Mouse (Mus musculus) lung, postnatal 0 days (tissue): ENCODE results near the gene Dag1. TPM values are rescaled to one million over a fixed set of nuclear protein-coding genes. Genes with fewer than 3 reads are reported as not detected.

ENCODE experiments used
- ATAC-seq: fragments of 200-750 bp; cut with Nextera tagmentation; 2 replicates; pipeline ENCODE4 v1.8.0; 2017; ENCODE audit warnings: moderate library complexity
- DNase-seq: peaks from one replicate; pipeline ENCODE4 v3.0.0-alpha.2; 2016; ENCODE audit warnings: low spot score
- H3K27ac ChIP-seq: fragments of 300-500 bp; sonication (generic); 2 replicates; pipeline ENCODE4 v1.5.1; 2014; ENCODE audit warnings: antibody characterized with exemption, mild to moderate bottlenecking, low read length, mixed read lengths
- H3K27me3 ChIP-seq: fragments of 300-500 bp; sonication (generic); replicated peaks from 2 replicates; pipeline ENCODE4 v1.6.1; 2014; ENCODE audit warnings: low read length, mixed read lengths; ENCODE audit not compliant: insufficient read depth
- H3K36me3 ChIP-seq: fragments of 300-500 bp; sonication (generic); 2 replicates; pipeline ENCODE4 v1.6.1; 2014; ENCODE audit warnings: low read length, mixed read lengths; ENCODE audit not compliant: insufficient read depth
- H3K4me1 ChIP-seq: fragments of 300-500 bp; sonication (generic); 2 replicates; pipeline ENCODE4 v1.6.1; 2014; ENCODE audit warnings: antibody characterized with exemption, low read depth, low read length, mixed read lengths; ENCODE audit not compliant: insufficient read depth
- H3K4me2 ChIP-seq: fragments of 300-500 bp; sonication (generic); replicated peaks from 2 replicates; pipeline ENCODE4 v1.6.1; 2014; ENCODE audit warnings: low read depth, mild to moderate bottlenecking, low read length, moderate library complexity, mixed read lengths
- H3K4me3 ChIP-seq: fragments of 300-500 bp; sonication (generic); 2 replicates; pipeline ENCODE4 v1.5.1; 2014; ENCODE audit warnings: low read depth, low read length
- H3K9ac ChIP-seq: fragments of 300-500 bp; sonication (generic); replicated peaks from 2 replicates; pipeline ENCODE4 v1.6.1; 2014; ENCODE audit warnings: low read depth, mild to moderate bottlenecking
- H3K9me3 ChIP-seq: fragments of 300-500 bp; sonication (generic); 2 replicates; pipeline ENCODE4 v1.6.1; 2016; ENCODE audit warnings: low read length, mixed read lengths
- CTCF ChIP-seq: IDR thresholded peaks from 2 replicates; pipeline ENCODE4 v1.5.1; 2016; ENCODE audit warnings: antibody characterized with exemption, mild to moderate bottlenecking
- EP300 ChIP-seq: IDR thresholded peaks from 2 replicates; pipeline ENCODE4 v1.6.1; 2016; ENCODE audit warnings: antibody characterized with exemption, mild to moderate bottlenecking, control low read depth
- WGBS: fragments of 180-500 bp; shearing (Covaris S2); extraction: QIAGEN DNeasy Blood & Tissue Kit; methylation state at CpG from one replicate; pipeline ENCODE4 v1.1.7; 2014; 5-methylcytosine and 5-hydroxymethylcytosine counted together
- polyA plus RNA-seq: library from polyadenylated mRNA; unstranded; fragments of >200 nt; fragmentation: Nextera tagmentation; extraction: Ambion mirVana; gene quantifications from 2 replicates; pipeline ENCODE4 v1.2.1, GENCODE M21; 2015

The Dag1 gene
- polyA plus RNA-seq, 1 experiment from 2014 or later, result 130 TPM

DNA sequence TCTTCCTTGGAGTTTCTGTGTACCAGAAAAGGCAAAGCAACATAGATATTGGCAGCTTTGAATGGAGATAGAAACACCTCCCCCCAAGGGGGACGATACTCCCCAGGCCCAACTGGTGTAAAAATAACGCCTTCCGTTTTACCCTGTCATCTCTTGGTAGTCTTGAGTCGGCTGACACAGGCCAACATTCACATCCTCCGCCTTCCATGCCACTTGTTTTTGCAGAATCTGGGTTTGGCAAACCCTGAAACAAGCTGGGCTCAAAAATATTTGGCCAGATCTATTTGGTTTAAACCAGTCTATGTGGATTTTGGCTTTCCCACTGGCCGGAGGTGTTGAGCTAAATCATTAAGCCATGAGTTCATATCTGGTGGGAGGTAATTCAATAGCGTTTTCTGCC lies 74.7 kb downstream of the Dag1 start:
- DNase-seq, result no peak
- Histone ChIP-seq H3K4me2 (no peak overlapping the region), H3K4me3 (no peak overlapping the region), H3K36me3 (no peaks in the 10 kb centered on the region), H3K27ac (no peak overlapping the region), H3K9me3 (no peaks in the 10 kb centered on the region), H3K27me3 (peaks cover 15% of the 10 kb centered on the region; the same call in 1 of the 2 replicates), H3K4me1 (0 out of 2 replicates have a peak, but pooled peaks cover 3% of the 10 kb centered on the region), H3K9ac (no peak overlapping the region)
- ATAC-seq, result no peak
- 76% methylated on average over 7 of the region's 7 CpGs for WGBS
- TF ChIP-seq CTCF (no peak), EP300 (no peak)

DNA sequence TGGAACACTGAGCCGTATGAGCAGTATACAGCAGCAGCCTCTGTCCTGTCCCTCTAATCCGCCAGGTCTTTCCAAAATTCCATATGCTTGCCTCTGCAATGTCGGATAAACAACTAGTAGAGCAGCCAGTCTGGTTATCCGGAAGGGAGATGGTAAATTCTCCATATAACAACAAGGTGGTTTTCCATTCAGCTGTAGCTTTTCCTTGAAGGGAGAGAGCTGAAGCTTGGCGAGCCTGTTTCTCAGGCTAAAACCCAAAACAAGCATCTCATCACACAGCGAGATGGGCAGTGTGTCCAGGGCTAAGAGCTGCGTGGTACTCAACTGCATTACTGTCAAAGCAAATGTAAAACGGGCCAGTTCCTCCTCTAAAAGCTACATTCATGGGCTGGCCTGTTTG lies 75.2 kb downstream of the Dag1 start:
- Histone ChIP-seq H3K4me1 (0 out of 2 replicates have a peak, but pooled peaks cover 3% of the 10 kb centered on the region), H3K9ac (no peak overlapping the region), H3K27me3 (peaks cover 15% of the 10 kb centered on the region; the same call in 1 of the 2 replicates), H3K27ac (no peak overlapping the region), H3K36me3 (no peaks in the 10 kb centered on the region), H3K4me2 (no peak overlapping the region), H3K9me3 (no peaks in the 10 kb centered on the region), H3K4me3 (no peak overlapping the region)
- 77% methylated on average over 8 of the region's 8 CpGs for WGBS
- ATAC-seq, result no peak
- TF ChIP-seq CTCF (no peak), EP300 (no peak)
- no peak for DNase-seq

DNA sequence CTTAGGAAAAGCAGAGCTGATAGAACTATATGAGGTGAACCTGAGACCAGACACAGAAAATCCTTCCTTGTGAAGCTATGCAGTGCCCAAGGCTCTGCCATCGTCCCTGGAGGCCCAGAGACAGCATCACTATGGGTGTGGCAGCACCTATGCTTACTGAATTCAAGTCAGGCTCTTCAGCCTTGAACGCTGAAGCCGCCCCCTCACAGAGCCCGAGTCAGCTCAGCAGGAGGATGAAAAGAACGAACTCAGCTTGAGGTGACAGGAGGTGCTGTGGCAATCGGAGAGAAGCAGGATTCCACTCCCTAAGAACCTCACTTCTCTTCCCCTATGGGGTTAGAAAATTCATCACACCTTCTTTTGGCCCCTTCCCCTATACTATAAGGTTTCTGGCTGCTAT lies 76.1 kb downstream of the Dag1 start:
- no peaks in the 10 kb centered on the region for H3K36me3 ChIP-seq
- no peak overlapping the region for H3K4me2 ChIP-seq
- H3K27ac ChIP-seq, result no peak overlapping the region
- ATAC-seq (no peak), DNase-seq (no peak)
- no peaks in the 10 kb centered on the region for H3K9me3 ChIP-seq
- no peak overlapping the region for H3K4me3 ChIP-seq
- WGBS, result 28% methylated on average over 6 of the region's 6 CpGs
- 0 out of 2 replicates have a peak, but pooled peaks cover 3% of the 10 kb centered on the region for H3K4me1 ChIP-seq
- H3K9ac ChIP-seq, result no peak overlapping the region
- H3K27me3 ChIP-seq, result peaks cover 15% of the 10 kb centered on the region; the same call in 1 of the 2 replicates
- TF ChIP-seq EP300, result no peak
- no peak for TF ChIP-seq CTCF

DNA sequence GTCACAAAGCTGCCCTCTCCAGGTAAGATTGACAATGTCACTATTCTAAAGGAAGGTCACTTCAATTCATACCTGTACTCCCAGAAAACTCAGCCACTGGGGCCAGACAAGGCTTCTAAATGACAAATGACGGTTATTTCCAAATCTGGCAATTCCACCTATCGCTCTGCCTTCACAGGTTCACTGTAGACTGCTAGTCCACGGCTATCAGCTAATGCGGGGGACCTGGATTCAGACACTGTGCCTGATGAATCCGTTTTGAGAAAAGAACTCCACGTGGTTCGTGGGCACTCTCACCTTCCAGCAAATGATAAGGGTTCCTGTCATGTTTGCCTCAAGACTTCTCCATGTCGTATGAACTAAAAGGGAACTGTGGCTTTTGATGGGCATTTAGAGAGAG lies 78.0 kb downstream of the Dag1 start:
- WGBS, result 70% methylated on average over 8 of the region's 8 CpGs
- Histone ChIP-seq H3K9ac (no peak overlapping the region), H3K4me3 (no peak overlapping the region), H3K9me3 (no peaks in the 10 kb centered on the region), H3K27ac (no peak overlapping the region), H3K4me1 (0 out of 2 replicates have a peak, but pooled peaks cover 3% of the 10 kb centered on the region), H3K36me3 (no peaks in the 10 kb centered on the region), H3K27me3 (peaks cover 15% of the 10 kb centered on the region; the same call in 1 of the 2 replicates), H3K4me2 (no peak overlapping the region)
- DNase-seq (no peak), ATAC-seq (no peak)
- TF ChIP-seq CTCF (no peak), EP300 (no peak)

DNA sequence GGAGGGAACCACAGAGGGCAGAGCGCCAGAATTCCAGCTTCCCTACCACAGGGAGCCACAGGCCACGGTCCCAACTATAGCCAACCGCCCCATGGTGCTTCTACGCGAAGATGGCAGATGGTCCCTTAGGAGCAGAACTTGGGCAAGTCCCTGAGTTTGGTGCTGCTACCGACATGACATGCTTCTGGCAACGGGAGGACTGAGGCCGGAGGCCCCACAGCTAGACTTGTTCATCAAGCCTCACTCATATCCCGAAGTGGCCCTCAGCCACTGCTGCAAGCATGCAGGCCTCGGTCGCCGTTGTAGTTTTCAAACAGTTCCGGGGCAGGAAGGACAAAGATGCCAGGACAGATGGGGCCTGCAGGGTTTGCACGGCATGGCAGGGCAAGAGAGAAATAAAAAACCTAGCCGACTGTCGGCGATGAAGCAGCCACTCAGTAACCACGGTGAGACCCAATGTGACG lies 80.2 kb downstream of the Dag1 start:
- Histone ChIP-seq H3K4me3 (no peak overlapping the region), H3K27ac (no peak overlapping the region), H3K27me3 (0 out of 2 replicates have a peak, but pooled peaks cover 4% of the 10 kb centered on the region), H3K36me3 (no peaks in the 10 kb centered on the region), H3K9me3 (no peaks in the 10 kb centered on the region), H3K4me1 (no peaks in the 10 kb centered on the region), H3K4me2 (no peak overlapping the region), H3K9ac (no peak overlapping the region)
- ATAC-seq (no peak), DNase-seq (no peak)
- TF ChIP-seq CTCF (no peak), EP300 (no peak)
- 88% methylated on average over 19 of the region's 19 CpGs for WGBS

DNA sequence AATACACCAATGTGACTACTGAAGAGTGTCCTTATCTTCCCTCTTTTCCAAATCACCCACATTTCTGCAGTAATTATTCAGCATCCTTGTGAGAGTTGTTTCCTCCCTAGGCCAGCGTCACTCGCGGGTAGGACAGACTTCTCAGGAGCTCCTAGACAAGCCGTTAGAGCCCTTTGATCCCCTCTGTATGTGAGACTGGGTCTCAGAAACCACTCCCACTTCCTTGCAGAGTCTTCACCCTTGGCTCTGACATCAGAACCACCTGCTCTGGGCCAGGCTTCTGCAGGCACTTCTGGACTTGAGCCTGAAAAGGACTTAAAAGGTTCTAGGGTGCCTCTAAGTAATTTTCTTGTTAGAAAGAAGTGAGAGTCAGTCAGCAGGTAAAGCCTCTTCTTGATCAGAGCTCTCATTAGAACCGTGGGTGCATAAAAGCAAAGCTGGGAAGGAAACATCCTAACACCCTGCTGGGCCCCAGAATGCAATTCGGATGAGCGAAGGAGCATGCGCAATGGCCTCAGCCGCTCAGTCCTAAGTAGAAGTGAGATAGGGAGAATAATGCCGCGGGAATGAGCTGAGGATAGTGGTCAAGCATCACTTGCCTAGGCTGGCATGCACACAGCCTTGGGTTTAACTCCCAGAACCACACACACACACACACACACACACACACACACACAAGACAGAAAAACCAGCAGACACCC lies 80.8 kb downstream of the Dag1 start:
- 59% methylated on average over 11 of the region's 11 CpGs for WGBS
- Histone ChIP-seq H3K27me3 (no peaks in the 10 kb centered on the region), H3K9me3 (no peaks in the 10 kb centered on the region), H3K9ac (no peak overlapping the region), H3K27ac (no peak overlapping the region), H3K4me1 (no peaks in the 10 kb centered on the region), H3K4me3 (no peak overlapping the region), H3K4me2 (no peak overlapping the region), H3K36me3 (no peaks in the 10 kb centered on the region)
- no peak for TF ChIP-seq EP300
- TF ChIP-seq CTCF, result no peak
- no peak for ATAC-seq
- no peak for DNase-seq
